Mouse (Mus musculus): ENCODE data around the gene Ttc25. TPM values are rescaled to one million over a fixed set of nuclear protein-coding genes. Genes with fewer than 3 reads are reported as not detected.

Gene Ttc25
- polyA plus RNA-seq, 1 experiment: 0.92 TPM

DNA sequence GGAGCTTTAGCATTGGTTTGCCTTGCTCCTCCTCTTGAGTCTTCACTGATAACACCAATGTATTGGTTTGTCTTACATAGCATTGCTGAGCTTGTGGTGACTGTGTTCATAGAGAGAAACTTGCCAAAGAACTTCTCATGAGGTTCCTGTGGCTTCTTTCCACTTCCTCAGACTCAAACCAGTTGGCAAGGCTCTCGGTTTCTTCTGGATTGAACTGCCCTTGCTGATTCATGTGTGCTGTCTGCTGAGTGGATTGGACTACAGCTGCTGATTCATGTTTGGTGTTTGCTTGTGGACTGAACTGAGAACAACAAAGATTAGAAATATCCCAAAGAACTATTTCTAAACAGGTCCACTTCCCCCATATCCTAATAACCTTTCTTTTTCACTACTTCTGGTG is 9.4 kb upstream of the Ttc25 start:
- Histone ChIP-seq H3K27ac (ENCODE audit: insufficient read depth, low read length) (no peak overlapping the region), H3K4me1 (ENCODE audit: control insufficient read depth, insufficient read depth, low read length) (no peaks in the 10 kb centered on the region; the same call in 1 of the 2 replicates), H3K27me3 (ENCODE audit: control insufficient read depth, insufficient read depth, low read length) (no peaks in the 10 kb centered on the region), H3K4me3 (replicated peaks; ENCODE audit: insufficient read depth, low read depth, low read length) (no peak overlapping the region)
- TF ChIP-seq CTCF (IDR thresholded peaks at IDR 0.05; ENCODE audit: borderline replicate concordance, insufficient read depth, low read depth, low read length) (no peak), POLR2A (IDR thresholded peaks at IDR 0.05; ENCODE audit: borderline replicate concordance, insufficient read depth, low read length) (no peak)
- 85% methylated on average over 1 of the region's 1 CpGs for WGBS
- no peak for DNase-seq

DNA sequence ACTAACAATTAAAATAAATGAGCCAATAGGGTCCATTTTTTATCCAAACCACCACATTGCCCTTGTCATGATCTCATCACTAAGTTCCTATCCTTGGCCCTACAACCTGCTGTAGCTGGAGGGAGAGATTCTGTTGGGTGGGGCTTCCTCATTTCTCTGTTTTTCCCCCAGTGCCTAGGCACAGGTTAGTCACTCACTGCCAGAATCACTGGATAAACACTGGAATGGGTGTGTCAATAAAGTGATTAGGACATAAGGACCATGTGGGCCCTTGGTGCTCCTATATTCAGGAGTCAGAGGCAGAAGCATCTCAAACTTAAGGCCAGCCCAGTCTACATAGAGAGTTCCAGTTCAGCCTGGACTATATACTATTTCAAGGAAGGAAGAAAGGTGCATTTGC is 8.9 kb upstream of the Ttc25 start:
- H3K27me3 ChIP-seq (ENCODE audit: control insufficient read depth, insufficient read depth, low read length): no peaks in the 10 kb centered on the region

DNA sequence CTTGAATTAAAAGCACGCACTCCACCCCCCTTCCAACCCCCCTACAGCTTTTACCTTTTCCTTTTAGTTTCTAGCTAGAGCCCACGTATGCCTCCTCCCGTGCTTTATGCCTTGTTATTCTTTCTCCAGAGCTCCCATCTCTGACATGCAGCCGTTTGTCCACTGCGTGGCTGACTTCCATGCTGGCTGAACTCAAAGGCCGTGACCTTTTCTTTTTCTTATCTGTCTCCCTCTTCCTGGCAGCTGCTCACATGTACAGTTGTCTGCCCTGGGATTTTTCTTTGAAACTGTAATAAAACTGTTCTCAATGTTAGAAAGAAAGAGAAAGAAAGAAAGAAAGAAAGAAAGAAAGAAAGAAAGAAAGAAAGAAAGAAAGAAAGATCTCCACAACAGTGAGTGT is 4.4 kb upstream of the Ttc25 start:
- no peak overlapping the region for H3K4me3 ChIP-seq (replicated peaks; ENCODE audit: insufficient read depth, low read depth, low read length)
- 61% methylated on average over 6 of the region's 6 CpGs for WGBS
- H3K27ac ChIP-seq (ENCODE audit: insufficient read depth, low read length): no peak overlapping the region
- no peak for TF ChIP-seq POLR2A (IDR thresholded peaks at IDR 0.05; ENCODE audit: borderline replicate concordance, insufficient read depth, low read length)
- no peak for TF ChIP-seq CTCF (IDR thresholded peaks at IDR 0.05; ENCODE audit: borderline replicate concordance, insufficient read depth, low read depth, low read length)
- no peak for DNase-seq
- no peaks in the 10 kb centered on the region for H3K27me3 ChIP-seq (ENCODE audit: control insufficient read depth, insufficient read depth, low read length)
- no peaks in the 10 kb centered on the region; the same call in 1 of the 2 replicates for H3K4me1 ChIP-seq (ENCODE audit: control insufficient read depth, insufficient read depth, low read length)

More for the DNA sequence above, 8.9 kb upstream of the Ttc25 start:
- Histone ChIP-seq H3K4me1 (ENCODE audit: control insufficient read depth, insufficient read depth, low read length) (no peaks in the 10 kb centered on the region; the same call in 1 of the 2 replicates), H3K4me3 (replicated peaks; ENCODE audit: insufficient read depth, low read depth, low read length) (no peak overlapping the region), H3K27ac (ENCODE audit: insufficient read depth, low read length) (no peak overlapping the region)
- DNase-seq: no peak
- TF ChIP-seq CTCF (IDR thresholded peaks at IDR 0.05; ENCODE audit: borderline replicate concordance, insufficient read depth, low read depth, low read length): no peak
- TF ChIP-seq POLR2A (IDR thresholded peaks at IDR 0.05; ENCODE audit: borderline replicate concordance, insufficient read depth, low read length): no peak

GRCm38 (mm10) chr11:100541577-100541976 is 3.8 kb upstream of the Ttc25 start:
- Histone ChIP-seq H3K4me1 (ENCODE audit: control insufficient read depth, insufficient read depth, low read length) (no peaks in the 10 kb centered on the region; the same call in 1 of the 2 replicates), H3K4me3 (replicated peaks; ENCODE audit: insufficient read depth, low read depth, low read length) (no peak overlapping the region), H3K27me3 (ENCODE audit: control insufficient read depth, insufficient read depth, low read length) (no peaks in the 10 kb centered on the region), H3K27ac (ENCODE audit: insufficient read depth, low read length) (no peak overlapping the region)
- no peak for DNase-seq
- WGBS: 95% methylated on average over 2 of the region's 2 CpGs
- TF ChIP-seq CTCF (IDR thresholded peaks at IDR 0.05; ENCODE audit: borderline replicate concordance, insufficient read depth, low read depth, low read length) (no peak), POLR2A (IDR thresholded peaks at IDR 0.05; ENCODE audit: borderline replicate concordance, insufficient read depth, low read length) (no peak)

DNA sequence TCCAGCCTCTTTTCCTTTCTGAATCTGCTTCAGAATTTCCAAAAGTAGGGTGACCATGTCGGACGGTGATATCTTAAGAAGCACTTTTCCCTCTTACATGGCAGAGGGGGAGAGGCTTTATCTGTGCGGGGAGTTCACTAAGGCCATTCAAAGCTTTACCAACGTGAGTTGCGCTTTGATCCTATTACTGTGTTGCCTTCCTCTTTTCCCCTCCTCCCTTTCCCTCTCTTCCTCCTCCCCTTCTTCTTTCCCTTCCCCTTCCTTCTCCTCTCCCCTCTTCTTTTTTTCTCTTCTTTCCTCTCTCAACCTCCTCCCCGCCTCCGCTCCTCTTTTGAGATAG is 309 bp downstream of the Ttc25 start:
- Histone ChIP-seq H3K27ac (ENCODE audit: insufficient read depth, low read length) (no peak overlapping the region), H3K4me3 (replicated peaks; ENCODE audit: insufficient read depth, low read depth, low read length) (no peak overlapping the region), H3K4me1 (ENCODE audit: control insufficient read depth, insufficient read depth, low read length) (no peaks in the 10 kb centered on the region), H3K27me3 (ENCODE audit: control insufficient read depth, insufficient read depth, low read length) (peaks cover 1% of the 10 kb centered on the region; the same call in 1 of the 2 replicates)
- no peak for TF ChIP-seq POLR2A (IDR thresholded peaks at IDR 0.05; ENCODE audit: borderline replicate concordance, insufficient read depth, low read length)
- no peak for TF ChIP-seq CTCF (IDR thresholded peaks at IDR 0.05; ENCODE audit: borderline replicate concordance, insufficient read depth, low read depth, low read length)
- no peak for DNase-seq
- 30% methylated on average over 7 of the region's 7 CpGs for WGBS

DNA sequence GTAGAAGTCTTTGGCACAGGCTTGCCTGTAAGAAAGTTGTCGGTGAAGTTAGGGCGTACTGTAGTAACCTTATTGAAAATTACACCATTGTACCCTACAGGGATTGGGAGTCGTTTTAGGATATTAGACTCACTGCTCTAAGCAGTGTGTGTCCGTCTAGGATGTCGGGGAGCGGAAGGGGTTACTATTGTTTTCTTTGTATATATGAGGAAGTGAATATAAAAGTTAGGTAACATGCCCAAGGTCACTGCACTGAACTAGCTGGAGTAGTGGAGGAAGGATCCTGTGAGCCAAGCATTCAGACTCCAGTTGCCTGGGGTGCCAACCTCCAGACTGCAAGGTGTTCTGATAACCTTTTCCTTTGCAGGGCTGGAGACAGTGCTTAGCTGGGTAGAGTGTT is 1.5 kb downstream of the Ttc25 start:
- H3K27me3 ChIP-seq (ENCODE audit: control insufficient read depth, insufficient read depth, low read length): peaks cover 1% of the 10 kb centered on the region; the same call in 1 of the 2 replicates
- H3K4me1 ChIP-seq (ENCODE audit: control insufficient read depth, insufficient read depth, low read length): no peaks in the 10 kb centered on the region
- WGBS: 87% methylated on average over 6 of the region's 6 CpGs
- TF ChIP-seq POLR2A (IDR thresholded peaks at IDR 0.05; ENCODE audit: borderline replicate concordance, insufficient read depth, low read length) (no peak), CTCF (IDR thresholded peaks at IDR 0.05; ENCODE audit: borderline replicate concordance, insufficient read depth, low read depth, low read length) (no peak)
- no peak for DNase-seq
- H3K4me3 ChIP-seq (replicated peaks; ENCODE audit: insufficient read depth, low read depth, low read length): no peak overlapping the region
- H3K27ac ChIP-seq (ENCODE audit: insufficient read depth, low read length): no peak overlapping the region

GRCm38 (mm10) chr11:100548141-100548540 is 2.7 kb downstream of the Ttc25 start:
- Histone ChIP-seq H3K27me3 (ENCODE audit: control insufficient read depth, insufficient read depth, low read length) (peaks cover 1% of the 10 kb centered on the region; the same call in 1 of the 2 replicates), H3K4me3 (replicated peaks; ENCODE audit: insufficient read depth, low read depth, low read length) (no peak overlapping the region), H3K4me1 (ENCODE audit: control insufficient read depth, insufficient read depth, low read length) (no peaks in the 10 kb centered on the region), H3K27ac (ENCODE audit: insufficient read depth, low read length) (no peak overlapping the region)
- 53% methylated on average over 6 of the region's 6 CpGs for WGBS
- no peak for TF ChIP-seq POLR2A (IDR thresholded peaks at IDR 0.05; ENCODE audit: borderline replicate concordance, insufficient read depth, low read length)
- TF ChIP-seq CTCF (IDR thresholded peaks at IDR 0.05; ENCODE audit: borderline replicate concordance, insufficient read depth, low read depth, low read length): no peak
- no peak for DNase-seq

- H3K27me3 ChIP-seq (ENCODE audit: control insufficient read depth, insufficient read depth, low read length): peaks cover 1% of the 10 kb centered on the region; the same call in 1 of the 2 replicates
- no peak for TF ChIP-seq CTCF (IDR thresholded peaks at IDR 0.05; ENCODE audit: borderline replicate concordance, insufficient read depth, low read depth, low read length)
- no peak for TF ChIP-seq POLR2A (IDR thresholded peaks at IDR 0.05; ENCODE audit: borderline replicate concordance, insufficient read depth, low read length)
- H3K27ac ChIP-seq (ENCODE audit: insufficient read depth, low read length): no peak overlapping the region
- 95% methylated on average over 8 of the region's 8 CpGs for WGBS
- no peak overlapping the region for H3K4me3 ChIP-seq (replicated peaks; ENCODE audit: insufficient read depth, low read depth, low read length)
- DNase-seq: no peak
- no peaks in the 10 kb centered on the region; the same call in 1 of the 2 replicates for H3K4me1 ChIP-seq (ENCODE audit: control insufficient read depth, insufficient read depth, low read length)
These were observed 4.1 kb downstream of the Ttc25 start for GRCm38 (mm10) chr11:100549466-100549865.
